Comparison of ENCODE assay signal across 20 mouse cellular contexts in genomic region chr5:139604327-139604726, GRCm38 (mm10).
"Had no signal": no experiment of that assay in that cellular context is flagged by ENCODE, and none has a peak within 500 bp of the region (broad histone marks: within the 10 kb centered on the region; RNA-seq: fewer than 3 reads in every experiment).

No protein-coding gene starts in this region.

- H3K9me3 ChIP-seq: limb, embryonic 10.5 days; limb, embryonic 13.5 days; liver, embryonic 12.5 days; liver, embryonic 15.5 days; lung, embryonic 15.5 days; neural tube, embryonic 13.5 days had no signal

- H3K36me3 ChIP-seq: limb, embryonic 10.5 days; limb, embryonic 13.5 days; liver, embryonic 12.5 days; liver, embryonic 15.5 days; lung, embryonic 15.5 days; neural tube, embryonic 13.5 days had no signal

- H3K4me2 ChIP-seq: limb, embryonic 13.5 days; liver, embryonic 12.5 days; liver, embryonic 15.5 days; lung, embryonic 15.5 days; midbrain, embryonic 11.5 days; neural tube, embryonic 13.5 days had no signal

- H3K27ac ChIP-seq: layer of hippocampus, adult 2 months; limb, embryonic 10.5 days; limb, embryonic 13.5 days; liver, embryonic 12.5 days; liver, embryonic 15.5 days; lung, embryonic 15.5 days; neural tube, embryonic 13.5 days had no signal

- H3K4me1 ChIP-seq: liver, embryonic 12.5 days; liver, embryonic 15.5 days had no signal

- ATAC-seq: inflammation-experienced regulatory T-cells, adult 6 months; intestine, embryonic 16.5 days; liver, embryonic 12.5 days had no signal

- H3K4me3 ChIP-seq: layer of hippocampus, adult 2 months; limb, embryonic 10.5 days; limb, embryonic 13.5 days; liver, embryonic 12.5 days; liver, embryonic 15.5 days; lung, embryonic 15.5 days; megakaryocyte, embryonic 14.5 days; neural tube, embryonic 13.5 days had no signal

- DNase-seq: kidney, adult 9 months; layer of hippocampus, adult 9-11 months; liver; lung, adult 18-20 months; lung, postnatal 10 days; lung, postnatal 36 days; midbrain, embryonic 14.5 days; thymus, adult 18-20 months; thymus, postnatal 36 days had no signal

- H3K9ac ChIP-seq: limb, embryonic 13.5 days; liver, embryonic 12.5 days; liver, embryonic 15.5 days; lung, embryonic 15.5 days; neural tube, embryonic 13.5 days had no signal
